Mouse (Mus musculus): ENCODE data around the gene Cttn.

Cttn gene

DNA sequence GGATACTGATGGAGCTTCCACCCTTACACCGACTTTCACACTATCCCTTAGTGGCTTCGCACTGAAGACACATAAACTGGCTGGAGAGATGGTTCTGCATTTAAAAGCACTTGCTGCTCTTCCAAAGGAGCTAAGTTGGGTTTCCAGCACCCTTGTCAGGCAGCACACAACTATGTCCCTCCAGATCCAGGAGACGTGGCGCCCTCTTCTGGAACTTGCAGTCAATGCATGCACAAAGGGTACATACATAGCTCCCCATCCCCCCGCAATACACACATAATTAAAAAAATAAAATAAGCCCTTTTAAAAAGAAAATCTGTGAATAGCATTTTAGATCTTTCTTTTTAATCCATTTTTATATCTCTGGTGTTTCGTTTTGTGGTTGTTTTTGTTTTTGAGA lies 83.3 kb downstream of the Cttn start:
- no peak for DNase-seq
